Mouse (Mus musculus) CH12.LX (cell line): ENCODE data around the gene Tph2. TPM values are rescaled to one million over a fixed set of nuclear protein-coding genes. Genes with fewer than 3 reads are reported as not detected.

Experiments used
- DNase-seq: peaks from one replicate; pipeline ENCODE4 v3.0.0-alpha.2; 2013; ENCODE audit errors: extremely low read depth
- H3K27ac ChIP-seq: 2 replicates; pipeline ENCODE4 v1.5.1; 2012; ENCODE audit warnings: low read depth, mild to moderate bottlenecking, control low read depth, moderate library complexity; ENCODE audit not compliant: insufficient read depth
- H3K27me3 ChIP-seq: replicated peaks from 2 replicates; pipeline ENCODE3; 2012; ENCODE audit warnings: inconsistent platforms
- H3K36me3 ChIP-seq, 2 experiments: replicated peaks in 1 of 2; 2 replicates each; pipeline versions ENCODE3 to v1.6.1; 2012; ENCODE audit warnings: inconsistent platforms in 1 of 2, low read length in 1 of 2, mild to moderate bottlenecking in 1 of 2, mixed read lengths in 1 of 2, moderate library complexity in 1 of 2; ENCODE audit not compliant: control insufficient read depth in 1 of 2, insufficient read depth in 1 of 2
- H3K4me1 ChIP-seq, 2 experiments: 2 replicates each; pipeline ENCODE4 v1.6.1; 2012; ENCODE audit warnings: inconsistent platforms in 1 of 2, moderate library complexity in 1 of 2; ENCODE audit not compliant: insufficient read depth in 2 of 2, control insufficient read depth in 1 of 2
- H3K4me2 ChIP-seq: 2 replicates; pipeline ENCODE4 v1.6.1; 2012; ENCODE audit warnings: low read depth, mild to moderate bottlenecking, control low read depth; ENCODE audit not compliant: poor library complexity, insufficient read depth, severe bottlenecking
- H3K4me3 ChIP-seq, 3 experiments: fragments of 150-350 bp in 1 of 3; sonication (generic) in 1 of 3; replicated peaks in 1 of 3; 2 replicates each; pipeline versions ENCODE3 to v1.5.1; 2011 to 2012; ENCODE audit warnings: low read depth in 2 of 3, low read length in 2 of 3, mild to moderate bottlenecking in 2 of 3, moderate library complexity in 2 of 3, control low read depth in 1 of 3, improper control_type of control experiment in 1 of 3, inconsistent platforms in 1 of 3, mixed read lengths in 1 of 3; ENCODE audit not compliant: poor library complexity in 1 of 3
- H3K79me2 ChIP-seq: replicated peaks from 2 replicates; pipeline ENCODE4 v1.6.1; 2012; ENCODE audit warnings: mild to moderate bottlenecking, moderate library complexity; ENCODE audit not compliant: control insufficient read depth, poor library complexity, insufficient read depth, severe bottlenecking; ENCODE audit errors: extremely low read depth
- H3K9ac ChIP-seq: 2 replicates; pipeline ENCODE4 v1.6.1; 2012; ENCODE audit warnings: low read depth, mild to moderate bottlenecking, control low read depth, moderate library complexity; ENCODE audit not compliant: insufficient read depth
- H3K9me3 ChIP-seq: replicated peaks from 2 replicates; pipeline ENCODE3; 2012; ENCODE audit warnings: low read length, inconsistent platforms, mixed read lengths
- TCF12 ChIP-seq: IDR thresholded peaks from 2 replicates; pipeline ENCODE4 v1.6.1; 2014; ENCODE audit warnings: low read depth, mild to moderate bottlenecking, inconsistent platforms, low read length, improper control_type of control experiment
- dilution Hi-C: fragments of 300-500 bp; cut with MboI; formaldehyde crosslinking; loops from 2 replicates; pipeline ENCODE4 v1.14.3; 2020; ENCODE audit warnings: low sequenced_read_pairs; ENCODE audit not compliant: extremely low pct_unique_long_range_greater_than_20kb, extremely low pct_ligation_motif_present
- in situ Hi-C: fragments of 300-500 bp; cut with MboI; formaldehyde crosslinking; loops from 3 replicates; pipeline ENCODE4 v1.14.3; 2019; ENCODE audit warnings: low sequenced_read_pairs, low pct_ligation_motif_present, low pct_unique_long_range_greater_than_20kb, mixed read lengths
- polyA plus RNA-seq: library from polyadenylated mRNA; unstranded; fragments of >175 nt; gene quantifications from 2 replicates; pipeline ENCODE4 v1.2.1, GENCODE M21; 2012; ENCODE audit warnings: low read depth; ENCODE audit not compliant: insufficient read length
- total RNA-seq, 2 experiments: library from RNA; depleted of rRNA; stranded (reverse); fragments of 300-350 nt in 1 of 2; fragments of >200 nt in 1 of 2; gene quantifications; 2 replicates each; pipeline ENCODE4 v1.2.3; 2012 to 2014

Tph2 gene
- total and polyA plus RNA-seq, 3 experiments = 0.42 to 0.55 (median 0.54) TPM

GRCm38 (mm10) chr10:115035748-115036147, 149.1 kb downstream of the Tph2 start:
- no peak overlapping the region for H3K9ac ChIP-seq
- in situ Hi-C loops (no loop called here), dilution Hi-C loops (no loop called here)
- no peak for TF ChIP-seq TCF12
- H3K4me3 ChIP-seq = no peak overlapping the region
- no peak overlapping the region for H3K4me2 ChIP-seq
- no peak for DNase-seq
- no peaks in the 10 kb centered on the region for H3K27me3 ChIP-seq
- no peaks in the 10 kb centered on the region for H3K36me3 ChIP-seq
- no peaks in the 10 kb centered on the region for H3K9me3 ChIP-seq
- no peak overlapping the region for H3K27ac ChIP-seq
- no peaks in the 10 kb centered on the region for H3K4me1 ChIP-seq
- H3K79me2 ChIP-seq = no peaks in the 10 kb centered on the region

Other genes with a start within 250 kb of the Tph2 start
- gene Tbc1d15, start 66.4 kb upstream of the Tph2 start, total RNA-seq (2012; rRNA removed) = 10.5 and 13.4 TPM in 2 replicates
- gene Tbc1d15, start 66.4 kb upstream of the Tph2 start, total RNA-seq (2014; rRNA removed) = 21.4 and 23.3 TPM in 2 replicates
- gene Tbc1d15, start 66.4 kb upstream of the Tph2 start, polyA plus RNA-seq = 59.5 and 75.6 TPM in 2 replicates
- gene Rab21, start 130.6 kb upstream of the Tph2 start, total RNA-seq (2012; rRNA removed) = 45.0 and 55.6 TPM in 2 replicates
- gene Rab21, start 130.6 kb upstream of the Tph2 start, total RNA-seq (2014; rRNA removed) = 57.4 and 57.9 TPM in 2 replicates
- gene Rab21, start 130.6 kb upstream of the Tph2 start, polyA plus RNA-seq = 52.8 and 58.4 TPM in 2 replicates
- gene Tmem19, start 177.5 kb upstream of the Tph2 start, total RNA-seq (2012; rRNA removed) = 20.9 and 25.7 TPM in 2 replicates
- gene Tmem19, start 177.5 kb upstream of the Tph2 start, total RNA-seq (2014; rRNA removed) = 26.0 and 34.3 TPM in 2 replicates
- gene Tmem19, start 177.5 kb upstream of the Tph2 start, polyA plus RNA-seq = 22.9 and 29.3 TPM in 2 replicates
- 7.6 and 11.3 TPM in 2 replicates for gene Thap2, start 199.4 kb upstream of the Tph2 start, total RNA-seq (2012; rRNA removed)
- 6.9 and 7.9 TPM in 2 replicates for gene Thap2, start 199.4 kb upstream of the Tph2 start, total RNA-seq (2014; rRNA removed)
- gene Thap2, start 199.4 kb upstream of the Tph2 start, polyA plus RNA-seq = 4.3 and 4.8 TPM in 2 replicates
- 29.8 and 40.7 TPM in 2 replicates for gene Zfc3h1, start 199.9 kb upstream of the Tph2 start, total RNA-seq (2012; rRNA removed)
- gene Zfc3h1, start 199.9 kb upstream of the Tph2 start, total RNA-seq (2014; rRNA removed) = 51.7 and 58.3 TPM in 2 replicates
- 39.2 and 48.7 TPM in 2 replicates for gene Zfc3h1, start 199.9 kb upstream of the Tph2 start, polyA plus RNA-seq